Mouse (Mus musculus): ENCODE results near the gene Nhlh1. TPM values are rescaled to one million over a fixed set of nuclear protein-coding genes. Genes with fewer than 3 reads are reported as not detected.

The Nhlh1 gene
- polyA plus RNA-seq, 1 experiment from 2014 or later, result not detected

- H3K4me1 ChIP-seq (replicated peaks; ENCODE audit: insufficient read depth, low read length), result no peaks in the 10 kb centered on the region
- no peaks in the 10 kb centered on the region for H3K27me3 ChIP-seq (ENCODE audit: insufficient read depth, low read length)
- no peaks in the 10 kb centered on the region for H3K9me3 ChIP-seq (replicated peaks; ENCODE audit: low read length)
- TF ChIP-seq CTCF (IDR thresholded peaks at IDR 0.05; ENCODE audit: low read depth), result no peak
- H3K4me2 ChIP-seq (ENCODE audit: low read length), result no peak overlapping the region
- H3K9ac ChIP-seq (ENCODE audit: low read depth, low read length), result no peak overlapping the region
- no peak overlapping the region for H3K27ac ChIP-seq
- H3K4me3 ChIP-seq (replicated peaks; ENCODE audit: low read depth, low read length), result no peak overlapping the region
- DNase-seq (ENCODE audit: low spot score) (no peak), ATAC-seq (replicated peaks; ENCODE audit: low FRiP score, low read depth) (no peak)
- WGBS, result 72% methylated on average over 6 of the region's 6 CpGs
- H3K36me3 ChIP-seq (ENCODE audit: insufficient read depth, low read length), result peaks cover 94% of the 10 kb centered on the region
These were observed 12.9 kb upstream of the Nhlh1 start for GRCm38 (mm10) chr1:172070227-172070626.

DNA sequence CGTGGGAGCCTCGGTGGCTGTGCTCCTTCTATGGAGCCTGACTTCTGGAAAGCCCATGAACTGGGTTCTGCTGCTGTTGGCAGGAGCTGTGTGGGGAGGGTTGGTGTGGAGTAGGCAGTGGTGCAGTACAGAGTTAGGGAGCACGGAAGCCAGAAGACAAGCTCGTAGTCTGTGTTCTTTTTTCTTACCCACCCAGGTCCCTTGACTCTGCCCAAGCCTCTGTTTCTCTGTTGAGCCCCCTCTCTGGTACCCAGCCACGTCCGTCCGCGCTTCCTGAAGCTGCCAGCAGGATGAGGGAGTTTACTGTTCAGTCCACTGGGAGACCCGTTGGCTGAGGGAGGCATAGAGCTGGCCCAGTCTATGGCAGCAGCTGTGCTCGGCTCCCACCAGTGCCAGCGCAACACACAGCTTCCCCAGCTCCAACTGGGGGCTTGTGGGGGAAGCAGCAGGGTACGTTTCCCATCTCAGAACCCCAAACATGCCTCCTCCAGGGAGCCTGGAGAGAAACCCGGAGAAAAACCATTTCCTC is 7.3 kb upstream of the Nhlh1 start:
- ATAC-seq (replicated peaks; ENCODE audit: low FRiP score, low read depth) (no peak), DNase-seq (ENCODE audit: low spot score) (no peak)
- Histone ChIP-seq H3K36me3 (ENCODE audit: insufficient read depth, low read length) (peaks cover 50% of the 10 kb centered on the region), H3K4me1 (replicated peaks; ENCODE audit: insufficient read depth, low read length) (no peaks in the 10 kb centered on the region), H3K9ac (ENCODE audit: low read depth, low read length) (no peak overlapping the region), H3K27ac (no peak overlapping the region), H3K4me3 (replicated peaks; ENCODE audit: low read depth, low read length) (no peak overlapping the region), H3K9me3 (replicated peaks; ENCODE audit: low read length) (no peaks in the 10 kb centered on the region), H3K4me2 (ENCODE audit: low read length) (no peak overlapping the region), H3K27me3 (ENCODE audit: insufficient read depth, low read length) (no peaks in the 10 kb centered on the region)
- TF ChIP-seq CTCF (IDR thresholded peaks at IDR 0.05; ENCODE audit: low read depth), result peak; percentile 2; the same call in 1 of the 2 replicates
- 68% methylated on average over 13 of the region's 13 CpGs for WGBS

DNA sequence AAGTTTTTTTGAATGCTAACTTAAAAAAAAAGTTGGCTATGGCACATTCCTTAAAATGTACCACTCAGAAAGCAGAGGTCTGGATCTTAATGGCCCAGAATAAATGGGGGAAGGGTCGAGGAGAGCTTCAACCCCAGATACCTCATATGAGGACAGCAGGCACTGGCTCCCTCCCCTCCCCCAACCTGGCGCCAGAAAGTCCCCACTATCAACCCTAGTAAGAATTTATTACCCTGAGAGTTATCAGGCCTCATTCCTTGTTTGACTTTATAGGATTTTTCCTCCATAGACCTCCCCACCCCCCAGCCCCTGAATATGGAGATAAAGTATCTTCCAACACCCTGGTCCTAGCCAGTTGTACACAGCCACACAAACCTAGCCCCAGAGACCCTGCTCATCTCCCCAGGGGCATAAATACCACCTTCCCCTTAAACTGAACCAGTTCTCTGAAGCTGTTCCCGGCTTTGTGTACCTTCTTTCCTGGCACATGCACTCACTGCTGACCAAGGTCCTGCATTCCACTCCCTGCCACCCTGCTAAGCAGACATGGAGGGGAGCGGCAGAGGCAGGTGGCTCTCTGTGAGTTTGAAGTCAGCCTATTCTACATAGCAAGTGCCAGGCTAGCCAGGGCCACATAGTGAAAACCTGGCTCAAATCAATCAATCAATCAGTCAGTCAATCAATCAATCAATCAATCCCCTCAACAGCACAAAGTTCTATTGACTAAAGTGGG is 6.1 kb upstream of the Nhlh1 start:
- TF ChIP-seq CTCF (IDR thresholded peaks at IDR 0.05; ENCODE audit: low read depth), result no peak
- Histone ChIP-seq H3K9me3 (replicated peaks; ENCODE audit: low read length) (no peaks in the 10 kb centered on the region), H3K36me3 (ENCODE audit: insufficient read depth, low read length) (peaks cover 38% of the 10 kb centered on the region), H3K27ac (no peak overlapping the region), H3K27me3 (ENCODE audit: insufficient read depth, low read length) (no peaks in the 10 kb centered on the region), H3K4me1 (replicated peaks; ENCODE audit: insufficient read depth, low read length) (no peaks in the 10 kb centered on the region), H3K4me3 (replicated peaks; ENCODE audit: low read depth, low read length) (no peak overlapping the region), H3K9ac (ENCODE audit: low read depth, low read length) (no peak overlapping the region), H3K4me2 (ENCODE audit: low read length) (no peak overlapping the region)
- 33% methylated on average over 4 of the region's 4 CpGs for WGBS
- DNase-seq (ENCODE audit: low spot score) (no peak), ATAC-seq (replicated peaks; ENCODE audit: low FRiP score, low read depth) (no peak)

GRCm38 (mm10) chr1:172062101-172062500 is 4.7 kb upstream of the Nhlh1 start:
- DNase-seq (ENCODE audit: low spot score) (no peak), ATAC-seq (replicated peaks; ENCODE audit: low FRiP score, low read depth) (no peak)
- Histone ChIP-seq H3K9ac (ENCODE audit: low read depth, low read length) (no peak overlapping the region), H3K4me2 (ENCODE audit: low read length) (no peak overlapping the region), H3K27me3 (ENCODE audit: insufficient read depth, low read length) (no peaks in the 10 kb centered on the region), H3K9me3 (replicated peaks; ENCODE audit: low read length) (no peaks in the 10 kb centered on the region), H3K27ac (no peak overlapping the region), H3K4me1 (replicated peaks; ENCODE audit: insufficient read depth, low read length) (no peaks in the 10 kb centered on the region), H3K4me3 (replicated peaks; ENCODE audit: low read depth, low read length) (no peak overlapping the region), H3K36me3 (ENCODE audit: insufficient read depth, low read length) (peaks cover 24% of the 10 kb centered on the region)
- TF ChIP-seq CTCF (IDR thresholded peaks at IDR 0.05; ENCODE audit: low read depth), result no peak
- 95% methylated on average over 2 of the region's 2 CpGs for WGBS

DNA sequence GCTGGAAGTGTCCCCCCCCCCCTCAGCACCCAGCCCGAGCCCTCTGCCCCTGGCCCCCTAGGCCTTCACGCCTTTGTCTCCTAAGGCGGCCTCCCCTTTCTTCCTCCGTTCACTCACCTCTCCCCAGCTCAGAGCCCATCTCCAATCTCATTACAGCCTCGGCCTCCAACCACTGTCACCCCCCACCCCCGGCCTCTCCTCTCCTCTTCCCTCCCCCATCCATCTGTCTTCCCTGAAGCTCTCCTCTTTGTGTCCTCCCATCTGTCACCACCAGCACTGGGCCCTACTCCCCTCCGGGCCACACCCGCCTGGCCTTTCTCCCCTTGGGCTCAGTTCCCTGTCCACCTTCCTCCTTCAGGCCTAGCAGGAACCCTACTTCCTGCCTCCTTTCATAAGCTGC is 3.8 kb upstream of the Nhlh1 start:
- no peaks in the 10 kb centered on the region for H3K4me1 ChIP-seq (replicated peaks; ENCODE audit: insufficient read depth, low read length)
- H3K4me2 ChIP-seq (ENCODE audit: low read length), result no peak overlapping the region
- H3K9ac ChIP-seq (ENCODE audit: low read depth, low read length), result no peak overlapping the region
- H3K9me3 ChIP-seq (replicated peaks; ENCODE audit: low read length), result no peaks in the 10 kb centered on the region
- ATAC-seq (replicated peaks; ENCODE audit: low FRiP score, low read depth), result no peak
- 25% methylated on average over 8 of the region's 8 CpGs for WGBS
- H3K27ac ChIP-seq, result no peak overlapping the region
- peaks cover 15% of the 10 kb centered on the region for H3K36me3 ChIP-seq (ENCODE audit: insufficient read depth, low read length)
- no peak for TF ChIP-seq CTCF (IDR thresholded peaks at IDR 0.05; ENCODE audit: low read depth)
- DNase-seq (ENCODE audit: low spot score), result no peak
- H3K27me3 ChIP-seq (ENCODE audit: insufficient read depth, low read length), result no peaks in the 10 kb centered on the region
- no peak overlapping the region for H3K4me3 ChIP-seq (replicated peaks; ENCODE audit: low read depth, low read length)

- WGBS, result 58% methylated on average over 4 of the region's 4 CpGs
- Histone ChIP-seq H3K9ac (ENCODE audit: low read depth, low read length) (no peak overlapping the region), H3K4me1 (replicated peaks; ENCODE audit: insufficient read depth, low read length) (no peaks in the 10 kb centered on the region), H3K4me2 (ENCODE audit: low read length) (no peak overlapping the region), H3K4me3 (replicated peaks; ENCODE audit: low read depth, low read length) (no peak overlapping the region), H3K9me3 (replicated peaks; ENCODE audit: low read length) (no peaks in the 10 kb centered on the region), H3K27me3 (ENCODE audit: insufficient read depth, low read length) (no peaks in the 10 kb centered on the region), H3K27ac (no peak overlapping the region), H3K36me3 (ENCODE audit: insufficient read depth, low read length) (peaks cover 11% of the 10 kb centered on the region)
- TF ChIP-seq CTCF (IDR thresholded peaks at IDR 0.05; ENCODE audit: low read depth), result no peak
- DNase-seq (ENCODE audit: low spot score) (no peak), ATAC-seq (replicated peaks; ENCODE audit: low FRiP score, low read depth) (no peak)
These were observed 3.3 kb upstream of the Nhlh1 start for GRCm38 (mm10) chr1:172060659-172061058.

Data from kidney, postnatal 0 days (tissue).